Mouse (Mus musculus): ENCODE results near the gene Fam209. TPM values are rescaled to one million over a fixed set of nuclear protein-coding genes. Genes with fewer than 3 reads are reported as not detected.

Gene Fam209
- total RNA-seq, 2 experiments from 2014 or later, result not detected

Other genes starting within 250 kb of the Fam209 start
- gene Mc3r, start 224.0 kb upstream of the Fam209 start, total RNA-seq (2015; ENCODE audit: low replicate concordance), result not detected in 2 replicates
- gene Mc3r, start 224.0 kb upstream of the Fam209 start, total RNA-seq (2017; ENCODE audit: low replicate concordance), result 0.14 TPM in 1 of 2 replicates, not detected in the other
- gene Fam210b, start 127.0 kb upstream of the Fam209 start, total RNA-seq (2015; ENCODE audit: low replicate concordance), result 102 and 114 TPM in 2 replicates
- 96.2 and 117 TPM in 2 replicates for gene Fam210b, start 127.0 kb upstream of the Fam209 start, total RNA-seq (2017; ENCODE audit: low replicate concordance)
- gene Aurka, start 102.0 kb upstream of the Fam209 start, total RNA-seq (2015; ENCODE audit: low replicate concordance), result 15.7 and 23.2 TPM in 2 replicates
- gene Aurka, start 102.0 kb upstream of the Fam209 start, total RNA-seq (2017; ENCODE audit: low replicate concordance), result 31.3 and 38.8 TPM in 2 replicates
- gene Cstf1, start 101.8 kb upstream of the Fam209 start, total RNA-seq (2015; ENCODE audit: low replicate concordance), result 5.6 and 10.0 TPM in 2 replicates
- gene Cstf1, start 101.8 kb upstream of the Fam209 start, total RNA-seq (2017; ENCODE audit: low replicate concordance), result 6.3 and 7.5 TPM in 2 replicates
- gene Cass4, start 78.7 kb upstream of the Fam209 start, total RNA-seq (2015; ENCODE audit: low replicate concordance), result 1.0 and 2.5 TPM in 2 replicates
- gene Cass4, start 78.7 kb upstream of the Fam209 start, total RNA-seq (2017; ENCODE audit: low replicate concordance), result 0.56 and 1.3 TPM in 2 replicates
- 18.3 and 24.7 TPM in 2 replicates for gene Rtf2, start 32.0 kb upstream of the Fam209 start, total RNA-seq (2015; ENCODE audit: low replicate concordance)
- 59.5 and 80.9 TPM in 2 replicates for gene Rtf2, start 32.0 kb upstream of the Fam209 start, total RNA-seq (2017; ENCODE audit: low replicate concordance)
- not detected in 2 replicates for gene Gcnt7, start 13.9 kb upstream of the Fam209 start, total RNA-seq (2015; ENCODE audit: low replicate concordance)
- 1.1 TPM in 1 of 2 replicates, not detected in the other for gene Gcnt7, start 13.9 kb upstream of the Fam209 start, total RNA-seq (2017; ENCODE audit: low replicate concordance)
- not detected in 2 replicates for gene Tfap2c, start 77.1 kb downstream of the Fam209 start, total RNA-seq (2015; ENCODE audit: low replicate concordance)
- gene Tfap2c, start 77.1 kb downstream of the Fam209 start, total RNA-seq (2017; ENCODE audit: low replicate concordance), result not detected in 2 replicates

All from erythroblast, adult 5-6 weeks (primary cell).